Mouse (Mus musculus) ES-Bruce4 (cell line): ENCODE measurements around the gene Apol7a.

ENCODE experiments used
- CTCF ChIP-seq: IDR thresholded peaks from one replicate; pipeline ENCODE4 v1.8.1; 2011; ENCODE audit warnings: low read depth, low read length
- EP300 ChIP-seq: IDR thresholded peaks from 2 replicates; pipeline ENCODE4 v1.6.1; 2011; ENCODE audit warnings: low read depth, low read length; ENCODE audit not compliant: insufficient read depth
- POLR2A ChIP-seq: IDR thresholded peaks from one replicate; pipeline ENCODE4 v1.8.1; 2011; ENCODE audit warnings: low read length; ENCODE audit not compliant: insufficient read depth

- TF ChIP-seq CTCF (no peak), EP300 (no peak), POLR2A (no peak)
Measured at GRCm38 (mm10) chr15:77387462-77387861, 11.4 kb downstream of the Apol7a start.
